In genomic region chr5:22589370-22589966, GRCm38 (mm10) we compare ENCODE assay signal across 20 mouse cellular contexts. TPM values are rescaled to one million over a fixed set of nuclear protein-coding genes. Genes with fewer than 3 reads are reported as not detected.
A peak's percentile ranks its signal among the peaks of the same experiment; 100 is the strongest.
DNase-seq lines count a peak whose midpoint lies in the region; ATAC-seq and TF ChIP-seq lines count a peak whose summit lies in the region.
"Had no signal": no experiment of that assay in that cellular context is flagged by ENCODE, and none has a peak within 500 bp of the region (broad histone marks: within the 10 kb centered on the region; RNA-seq: fewer than 3 reads in every experiment).

No protein-coding gene starts in this region.

- no peaks in the 10 kb centered on the region for H3K36me3 ChIP-seq in intestine, embryonic 15.5 days
- H3K36me3 ChIP-seq in stomach, postnatal 0 days (ENCODE audit: control insufficient read depth, insufficient read depth, low read length): no peaks in the 10 kb centered on the region
- H3K36me3 ChIP-seq: forebrain, embryonic 15.5 days had no signal

- H3K9me3 ChIP-seq in intestine, embryonic 15.5 days: no peaks in the 10 kb centered on the region
- no peaks in the 10 kb centered on the region for H3K9me3 ChIP-seq in stomach, postnatal 0 days (ENCODE audit: control insufficient read depth, low read length)
- H3K9me3 ChIP-seq: forebrain, embryonic 15.5 days had no signal

- DNase-seq in adrenal gland, adult 2 months: peak; percentile 45
- no peak for DNase-seq in adrenal gland, adult 18-20 months (ENCODE audit: low spot score in 2 of 2)
- DNase-seq in kidney, postnatal 36 days: peak; percentile 15 to 53
- DNase-seq in kidney, postnatal 14 days: no peak
- DNase-seq in stomach, postnatal 0 days (ENCODE audit: low spot score): no peak
- no peak for DNase-seq in lung, postnatal 10 days
- DNase-seq in neural tube, embryonic 10.5 days (ENCODE audit: extremely low spot score, low spot score): no peak
- DNase-seq: cerebellum, adult 18-20 months; heart, postnatal 14 days; layer of hippocampus, postnatal 36 days; left cerebral cortex, postnatal 4 days; lung, postnatal 36 days; right cerebral cortex, postnatal 14 days; thymus, postnatal 36 days had no signal

- no peaks in the 10 kb centered on the region for H3K27me3 ChIP-seq in intestine, embryonic 15.5 days (replicated peaks)
- no peaks in the 10 kb centered on the region for H3K27me3 ChIP-seq in stomach, postnatal 0 days (ENCODE audit: control insufficient read depth, insufficient read depth, low read length)
- H3K27me3 ChIP-seq: forebrain, embryonic 15.5 days had no signal

- H3K4me2 ChIP-seq in intestine, embryonic 15.5 days (replicated peaks): no peak overlapping the region
- H3K4me2 ChIP-seq in stomach, postnatal 0 days (replicated peaks; ENCODE audit: low read depth): no peak overlapping the region
- H3K4me2 ChIP-seq: forebrain, embryonic 15.5 days; heart, embryonic 11.5 days; hindbrain, embryonic 14.5 days had no signal

- WGBS in intestine, embryonic 15.5 days: 87% methylated on average over 1 of the region's 1 CpGs
- 80% methylated on average over 1 of the region's 1 CpGs for WGBS in stomach, postnatal 0 days

- no peak overlapping the region for H3K27ac ChIP-seq in intestine, embryonic 15.5 days
- H3K27ac ChIP-seq in stomach, postnatal 0 days (replicated peaks): no peak overlapping the region
- H3K27ac ChIP-seq: forebrain, embryonic 15.5 days; hindbrain, embryonic 14.5 days had no signal

- no peak for TF ChIP-seq CTCF in stomach, postnatal 0 days (IDR thresholded peaks at IDR 0.05; ENCODE audit: low read depth)

- TF ChIP-seq EP300 in stomach, postnatal 0 days (optimal IDR thresholded peaks at IDR 0.05): no peak

- no peaks in the 10 kb centered on the region for H3K4me1 ChIP-seq in intestine, embryonic 15.5 days (replicated peaks)
- no peaks in the 10 kb centered on the region for H3K4me1 ChIP-seq in stomach, postnatal 0 days (replicated peaks; ENCODE audit: control insufficient read depth, insufficient read depth)
- H3K4me1 ChIP-seq: forebrain, embryonic 15.5 days had no signal

- no peak overlapping the region for H3K4me3 ChIP-seq in intestine, embryonic 15.5 days (replicated peaks)
- H3K4me3 ChIP-seq in stomach, postnatal 0 days (ENCODE audit: low read depth, low read length): no peak overlapping the region
- H3K4me3 ChIP-seq: erythroblast, embryonic 14.5 days; forebrain, embryonic 15.5 days had no signal

- peak; percentile 80 for ATAC-seq in intestine, embryonic 15.5 days
- ATAC-seq in stomach, postnatal 0 days (ENCODE audit: low FRiP score, low TSS enrichment): 0 out of 2 replicates have a peak, but pooled peaks have one; percentile 61
- ATAC-seq: activated CD4-positive, CD25-positive, alpha-beta regulatory T cell, adult 4 months; forebrain, embryonic 15.5 days had no signal

- H3K9ac ChIP-seq in intestine, embryonic 15.5 days: no peak overlapping the region
- H3K9ac ChIP-seq in stomach, postnatal 0 days (ENCODE audit: low read length): no peak overlapping the region
- H3K9ac ChIP-seq: forebrain, embryonic 15.5 days; hindbrain, embryonic 14.5 days had no signal

RNA-seq across cellular contexts. Expression of gene Orc5, which starts 39.2 kb away (rescaled TPM):
- 10 to 100 TPM; 15.2 to 17.1 TPM for total RNA-seq in adrenal gland, adult 2 months (2021)
- polyA plus RNA-seq in adrenal gland, adult 2 months (2012; rRNA removed): 0.61 and 1.7 TPM in 2 replicates
- total RNA-seq in adrenal gland, adult 18-20 months (2021): 10 to 100 TPM; 13.7 to 15.4 TPM
- polyA plus RNA-seq in intestine, embryonic 15.5 days (2015; fragmentation: Nextera tagmentation; extraction: Ambion mirVana): 40.6 and 43.0 TPM in 2 replicates
- polyA plus RNA-seq in stomach, postnatal 0 days (2015; fragmentation: Nextera tagmentation; extraction: Ambion mirVana): 21.2 and 21.6 TPM in 2 replicates

Comparison
In these comparisons a context has a peak if more than half of its experiments do, and no peak if none do; other contexts are left out.
1. DNase-seq: peak in adrenal gland, adult 2 months (single experiment) and kidney, postnatal 36 days (2 of 2); none in adrenal gland, adult 18-20 months (0 of 2), kidney, postnatal 14 days (single experiment), stomach, postnatal 0 days (single experiment), lung, postnatal 10 days (single experiment) and neural tube, embryonic 10.5 days (single experiment).